Mouse (Mus musculus) heart, embryonic 14.5 days (tissue): Measurements from ENCODE around the gene Rab1b. TPM values are rescaled to one million over a fixed set of nuclear protein-coding genes. Genes with fewer than 3 reads are reported as not detected.
"Not testable (repeated sequence)": the region's sequence is repeated elsewhere in the genome, so short reads cannot be mapped to it uniquely, and the experiment has no call there.

Experiments
- ATAC-seq: fragments of 200-750 bp; cut with Nextera tagmentation; 2 replicates; pipeline ENCODE4 v1.8.0; 2017; ENCODE audit warnings: low read depth, moderate TSS enrichment; ENCODE audit not compliant: insufficient number of reproducible peaks, insufficient read depth, low FRiP score
- H3K27ac ChIP-seq, 2 experiments: fragments of 200-500 bp in 1 of 2; fragments of 300-500 bp in 1 of 2; sonication (generic) in 1 of 2; replicated peaks in 1 of 2; 2 replicates each; pipeline ENCODE4 v1.5.1; 2012 to 2014; ENCODE audit warnings: low read depth in 2 of 2, low read length in 2 of 2, control low read depth in 1 of 2, mild to moderate bottlenecking in 1 of 2, mixed read lengths in 1 of 2; ENCODE audit not compliant: control insufficient read depth in 1 of 2, insufficient read depth in 1 of 2
- H3K27me3 ChIP-seq: fragments of 300-500 bp; sonication (generic); 2 replicates; pipeline ENCODE4 v1.6.1; 2014; ENCODE audit warnings: mild to moderate bottlenecking, low read length, control low read depth; ENCODE audit not compliant: control insufficient read depth, insufficient read depth
- H3K36me3 ChIP-seq: fragments of 300-500 bp; sonication (generic); 2 replicates; pipeline ENCODE4 v1.6.1; 2014; ENCODE audit warnings: mild to moderate bottlenecking, control low read depth, low read length, mixed read lengths; ENCODE audit not compliant: control insufficient read depth, insufficient read depth
- H3K4me1 ChIP-seq, 2 experiments: fragments of 200-500 bp in 1 of 2; fragments of 300-500 bp in 1 of 2; sonication (generic) in 1 of 2; 2 replicates each; pipeline ENCODE4 v1.6.1; 2012 to 2014; ENCODE audit warnings: low read length in 2 of 2, control low read depth in 1 of 2, mixed read lengths in 1 of 2; ENCODE audit not compliant: control insufficient read depth in 2 of 2, insufficient read depth in 2 of 2
- H3K4me2 ChIP-seq: fragments of 300-500 bp; sonication (generic); 2 replicates; pipeline ENCODE4 v1.6.1; 2014; ENCODE audit warnings: mild to moderate bottlenecking, low read length
- H3K4me3 ChIP-seq, 2 experiments: fragments of 200-500 bp in 1 of 2; fragments of 300-500 bp in 1 of 2; sonication (generic) in 1 of 2; 2 replicates each; pipeline ENCODE4 v1.5.1; 2012 to 2014; ENCODE audit warnings: low read length in 2 of 2, mild to moderate bottlenecking in 2 of 2, control low read depth in 1 of 2, low read depth in 1 of 2, moderate library complexity in 1 of 2; ENCODE audit not compliant: control insufficient read depth in 1 of 2, insufficient read depth in 1 of 2
- H3K9ac ChIP-seq: fragments of 300-500 bp; sonication (generic); 2 replicates; pipeline ENCODE4 v1.6.1; 2014; ENCODE audit warnings: mild to moderate bottlenecking, low read length
- H3K9me3 ChIP-seq: fragments of 300-500 bp; sonication (generic); 2 replicates; pipeline ENCODE4 v1.6.1; 2016; ENCODE audit warnings: low read length, control low read depth; ENCODE audit not compliant: control insufficient read depth
- WGBS: fragments of 180-500 bp; shearing (Covaris S2); extraction: QIAGEN DNeasy Blood & Tissue Kit; methylation state at CpG from one replicate; pipeline ENCODE4 v1.1.7; 2014; 5-methylcytosine and 5-hydroxymethylcytosine counted together
- polyA plus RNA-seq: library from polyadenylated mRNA; unstranded; fragments of >200 nt; fragmentation: Nextera tagmentation; extraction: Ambion mirVana; gene quantifications from 2 replicates; pipeline ENCODE4 v1.2.1, GENCODE M21; 2014

Gene Rab1b
- polyA plus RNA-seq = 223 and 231 TPM in 2 replicates

DNA sequence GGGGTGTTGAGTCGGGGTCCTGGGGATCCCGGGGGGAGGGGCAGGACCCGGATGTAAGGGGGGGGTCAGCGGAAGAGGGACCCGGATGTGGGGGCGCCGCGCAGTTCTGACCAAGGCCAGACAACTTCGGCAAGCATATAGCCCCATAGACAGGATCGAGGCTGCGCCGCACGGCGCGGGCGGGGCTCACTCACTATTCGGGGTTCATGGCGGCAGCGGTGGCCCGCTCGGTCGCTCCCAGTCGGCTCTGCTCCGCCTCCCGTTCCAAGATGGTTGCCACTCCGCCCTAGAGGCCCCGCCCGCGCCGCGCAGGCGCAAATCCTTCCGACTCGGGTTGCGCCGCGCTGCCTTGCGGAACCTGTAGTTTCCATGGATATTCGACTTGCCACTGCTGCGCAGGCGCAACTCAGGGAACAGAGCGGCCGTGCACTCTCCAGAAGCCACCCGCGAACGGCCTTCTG, at the start of gene Rab1b:
Gene Rab1b, minus strand, starts transcription at position 342 of the 461 bp plus-strand sequence.
- peak; percentile 88 for ATAC-seq
- WGBS = under 1% methylated on average over 46 of the region's 46 CpGs
- H3K9ac ChIP-seq = peak within 1 kb of the TSS; percentile 89
- no peaks in the 10 kb centered on the region for H3K9me3 ChIP-seq
- peak within 1 kb of the TSS; percentile 94 for H3K4me2 ChIP-seq
- peak within 1 kb of the TSS; percentile 70 to 94 for H3K4me3 ChIP-seq
- H3K4me1 ChIP-seq = peaks cover 8 to 17% of the 10 kb centered on the region in 2 experiments
- H3K36me3 ChIP-seq = peaks cover 69% of the 10 kb centered on the region
- no peaks in the 10 kb centered on the region for H3K27me3 ChIP-seq
- H3K27ac ChIP-seq = peak within 1 kb of the TSS; percentile 89 to 97

DNA sequence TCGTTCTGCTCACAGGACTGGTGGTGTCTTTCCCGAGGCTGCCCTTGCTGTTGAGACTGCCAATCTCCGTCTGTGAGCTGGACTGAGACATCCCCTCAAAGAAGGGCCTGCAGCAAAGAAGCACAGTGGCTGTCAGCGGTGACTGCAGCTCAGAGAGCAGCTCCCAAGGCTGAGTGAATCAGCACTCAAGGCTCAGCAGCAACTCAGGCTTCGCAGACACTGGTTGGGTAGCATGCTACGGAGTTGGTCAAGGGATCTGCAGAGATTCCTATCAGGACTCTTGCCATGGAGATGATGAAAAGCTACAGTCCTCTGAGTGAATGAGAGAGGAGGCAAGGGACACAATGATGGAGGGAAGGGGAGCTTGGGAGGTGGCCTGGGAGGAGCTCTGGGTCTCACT, 45.4 kb upstream of the Rab1b start:
- ATAC-seq = no peak
- Histone ChIP-seq H3K9me3 (no peaks in the 10 kb centered on the region), H3K27me3 (no peaks in the 10 kb centered on the region), H3K9ac (no peak overlapping the region), H3K4me3 (no peak overlapping the region), H3K4me2 (no peak overlapping the region), H3K27ac (no peak overlapping the region), H3K36me3 (peaks cover 48% of the 10 kb centered on the region), H3K4me1 (no peaks in the 10 kb centered on the region)
- WGBS = 91% methylated on average over 6 of the region's 6 CpGs

DNA sequence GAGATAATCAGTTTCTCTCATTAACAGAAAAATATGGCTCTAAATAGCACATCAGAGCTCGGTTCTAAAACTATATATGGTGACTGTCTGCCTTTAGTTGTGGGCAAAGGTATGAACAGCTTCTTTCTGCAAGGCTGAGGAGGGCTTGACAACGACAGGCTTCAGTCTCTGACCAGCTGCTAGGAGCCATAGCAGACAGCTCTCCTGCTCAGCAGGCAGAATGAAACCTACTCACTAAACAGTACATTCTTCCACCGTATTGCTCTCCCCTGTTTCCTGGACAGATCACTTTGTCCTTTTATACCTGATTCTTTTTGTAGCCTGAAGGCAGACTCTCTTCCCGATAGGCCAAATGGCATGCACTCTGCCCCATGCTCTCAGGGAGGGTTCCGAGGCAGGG, 44.9 kb upstream of the Rab1b start:
- H3K9ac ChIP-seq = no peak overlapping the region
- H3K4me1 ChIP-seq = no peaks in the 10 kb centered on the region
- no peak overlapping the region for H3K4me2 ChIP-seq
- H3K9me3 ChIP-seq = no peaks in the 10 kb centered on the region
- H3K27ac ChIP-seq = no peak overlapping the region
- H3K27me3 ChIP-seq = no peaks in the 10 kb centered on the region
- no peak for ATAC-seq
- no peak overlapping the region for H3K4me3 ChIP-seq
- WGBS = 84% methylated on average over 5 of the region's 5 CpGs
- peaks cover 48% of the 10 kb centered on the region for H3K36me3 ChIP-seq

DNA sequence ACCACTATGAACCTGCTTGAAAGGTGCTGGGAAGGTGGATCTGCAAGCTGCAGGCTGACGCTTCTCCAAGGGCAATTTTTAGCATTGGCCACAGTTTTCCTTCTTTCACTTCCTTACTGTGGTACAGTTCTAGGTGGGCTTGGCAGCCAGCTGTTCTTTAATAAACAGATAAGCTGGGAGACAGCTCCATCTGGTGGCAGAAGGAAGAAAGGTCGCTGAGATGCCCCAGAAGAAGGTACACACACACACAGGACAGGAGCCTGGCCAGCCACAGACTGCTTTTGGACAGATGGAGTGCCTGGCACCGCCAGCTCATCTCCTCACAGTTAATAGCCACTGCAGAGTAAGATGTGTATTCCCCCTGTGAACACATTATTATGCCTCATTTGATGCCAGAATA, 44.5 kb upstream of the Rab1b start:
- Histone ChIP-seq H3K27ac (no peak overlapping the region), H3K9ac (no peak overlapping the region), H3K36me3 (peaks cover 52% of the 10 kb centered on the region), H3K4me3 (no peak overlapping the region), H3K4me2 (no peak overlapping the region), H3K9me3 (no peaks in the 10 kb centered on the region), H3K27me3 (no peaks in the 10 kb centered on the region), H3K4me1 (no peaks in the 10 kb centered on the region)
- ATAC-seq = no peak
- 39% methylated on average over 3 of the region's 3 CpGs for whole genome bisulfite sequencing

DNA sequence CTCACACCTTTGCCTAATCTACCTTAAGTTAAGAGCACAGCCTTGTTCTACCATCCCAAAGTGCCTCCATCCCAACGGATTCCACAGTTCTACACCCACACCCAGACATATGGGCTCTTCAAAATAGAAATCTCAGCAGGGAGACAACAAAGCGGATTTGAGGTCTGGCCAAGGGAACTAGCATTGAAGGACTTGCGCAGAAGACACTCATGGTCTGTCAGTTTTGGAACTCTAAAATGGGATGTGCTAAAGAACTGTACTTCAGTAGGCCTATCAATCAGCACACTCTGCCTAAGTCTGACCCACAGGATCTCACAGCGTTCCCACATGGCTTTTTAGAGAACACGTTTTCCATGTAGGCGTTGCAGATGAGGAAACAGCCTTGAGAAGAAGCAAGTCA, 43.5 kb upstream of the Rab1b start:
- Histone ChIP-seq H3K4me2 (no peak overlapping the region), H3K4me1 (no peaks in the 10 kb centered on the region), H3K27ac (no peak overlapping the region), H3K9ac (no peak overlapping the region), H3K36me3 (peaks cover 51% of the 10 kb centered on the region), H3K9me3 (no peaks in the 10 kb centered on the region), H3K27me3 (no peaks in the 10 kb centered on the region), H3K4me3 (no peak overlapping the region)
- no peak for ATAC-seq
- 92% methylated on average over 6 of the region's 6 CpGs for whole genome bisulfite sequencing

DNA sequence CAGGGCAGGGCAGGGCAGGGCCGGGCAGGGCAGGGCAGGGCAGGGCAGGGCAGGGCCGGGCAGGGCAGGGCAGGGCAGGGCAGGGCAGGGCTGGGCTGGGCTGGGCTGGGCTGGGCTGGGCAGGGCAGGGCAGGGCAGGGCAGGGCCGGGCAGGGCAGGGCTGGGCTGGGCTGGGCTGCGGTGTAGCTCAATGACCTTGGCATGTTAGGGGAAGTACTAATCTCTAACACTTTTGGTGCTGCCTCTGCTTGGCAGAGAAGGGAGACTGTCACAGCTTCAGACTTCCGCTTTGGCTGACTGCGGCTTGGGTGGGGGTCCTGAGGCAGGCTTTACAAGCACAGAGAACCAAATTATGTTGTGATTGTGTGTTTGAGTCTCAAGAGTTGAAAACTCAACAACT, 42.2 kb upstream of the Rab1b start:
- H3K27ac ChIP-seq, H3K4me2 ChIP-seq, H3K27me3 ChIP-seq, H3K9ac ChIP-seq, H3K4me3 ChIP-seq, ATAC-seq, H3K4me1 ChIP-seq, H3K9me3 ChIP-seq: not testable (repeated sequence)
- peaks cover 56% of the 10 kb centered on the region for H3K36me3 ChIP-seq
- 74% methylated on average over 6 of the region's 6 CpGs for WGBS

DNA sequence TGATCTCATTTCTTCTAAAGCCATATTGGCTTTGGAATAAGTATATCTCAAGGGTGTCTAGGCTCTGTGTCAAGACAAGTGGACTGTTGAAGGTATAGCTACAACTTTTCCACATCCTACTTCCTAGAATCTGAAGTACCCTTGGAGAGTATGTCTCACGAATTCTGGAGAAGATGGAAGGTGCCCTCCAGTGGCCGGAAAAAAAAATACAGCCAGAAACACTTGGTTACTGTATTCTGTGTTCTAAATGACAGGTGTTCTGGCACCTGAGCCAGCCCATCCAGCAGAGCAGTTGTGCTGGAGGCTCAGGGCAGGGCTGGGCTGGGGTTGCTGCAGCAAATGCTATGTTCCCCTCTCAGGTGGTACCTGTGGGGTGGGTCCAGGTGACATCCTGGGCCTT, 32.8 kb upstream of the Rab1b start:
- Histone ChIP-seq H3K4me1 (no peaks in the 10 kb centered on the region), H3K27ac (no peak overlapping the region), H3K9me3 (no peaks in the 10 kb centered on the region), H3K27me3 (no peaks in the 10 kb centered on the region), H3K9ac (no peak overlapping the region), H3K36me3 (peaks cover 68% of the 10 kb centered on the region), H3K4me3 (no peak overlapping the region), H3K4me2 (no peak overlapping the region)
- 6% methylated on average over 2 of the region's 2 CpGs for WGBS
- no peak for ATAC-seq

DNA sequence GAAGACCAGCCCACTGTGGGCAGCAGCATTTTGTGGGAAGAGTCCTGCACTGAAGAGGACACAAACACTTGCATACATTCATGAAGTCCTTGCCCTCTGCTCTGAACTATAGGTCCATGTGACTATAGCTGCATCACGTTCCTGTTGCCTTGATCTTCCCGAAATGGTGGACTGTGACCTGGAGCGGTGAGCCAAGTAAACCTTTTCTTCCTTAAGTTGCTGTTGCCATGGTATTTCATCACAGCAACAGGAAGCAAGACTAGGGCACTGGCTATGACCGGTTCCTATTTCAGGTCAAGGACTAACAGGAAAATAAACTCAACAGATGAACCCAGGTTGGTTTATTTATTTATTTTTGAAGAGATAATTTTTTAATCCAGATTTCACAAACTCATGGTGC, 24.4 kb upstream of the Rab1b start:
- no peak overlapping the region for H3K9ac ChIP-seq
- peaks cover 33% of the 10 kb centered on the region for H3K36me3 ChIP-seq
- H3K27me3 ChIP-seq = no peaks in the 10 kb centered on the region; the same call in 1 of the 2 replicates
- ATAC-seq = no peak
- H3K4me1 ChIP-seq = no peaks in the 10 kb centered on the region
- no peak overlapping the region for H3K4me2 ChIP-seq
- no peaks in the 10 kb centered on the region for H3K9me3 ChIP-seq
- no peak overlapping the region for H3K27ac ChIP-seq
- no peak overlapping the region for H3K4me3 ChIP-seq
- 66% methylated on average over 4 of the region's 4 CpGs for WGBS
